Mouse (Mus musculus): ENCODE results near the gene Krtap5-2. TPM values are rescaled to one million over a fixed set of nuclear protein-coding genes. Genes with fewer than 3 reads are reported as not detected.
A peak's percentile ranks its signal among the peaks of the same experiment; 100 is the strongest.
"Not testable (repeated sequence)": the region's sequence is repeated elsewhere in the genome, so short reads cannot be mapped to it uniquely, and the experiment has no call there.

Krtap5-2 gene
- polyA plus RNA-seq, 1 experiment from 2014 or later, result not detected

- no peak overlapping the region for H3K4me3 ChIP-seq (ENCODE audit: low read depth, low read length)
- no peak overlapping the region for H3K4me2 ChIP-seq (replicated peaks; ENCODE audit: low read depth, low read length)
- H3K27me3 ChIP-seq (ENCODE audit: control insufficient read depth, insufficient read depth, low read length), result no peaks in the 10 kb centered on the region
- H3K9me3 ChIP-seq (ENCODE audit: control insufficient read depth, low read length), result no peaks in the 10 kb centered on the region
- no peak for DNase-seq (ENCODE audit: low spot score)
- no peaks in the 10 kb centered on the region for H3K4me1 ChIP-seq (replicated peaks; ENCODE audit: control insufficient read depth, insufficient read depth, low read length)
- no peaks in the 10 kb centered on the region for H3K36me3 ChIP-seq (ENCODE audit: control insufficient read depth, insufficient read depth, low read length)
- H3K9ac ChIP-seq (ENCODE audit: low read depth, low read length), result no peak overlapping the region
- no peak for ATAC-seq (ENCODE audit: low FRiP score)
- no peak overlapping the region for H3K27ac ChIP-seq (ENCODE audit: low read depth, low read length)
- WGBS, result 80% methylated on average over 2 of the region's 2 CpGs
Measured at GRCm38 (mm10) chr7:142188156-142188555, 12.4 kb upstream of the Krtap5-2 start.

- no peak overlapping the region for H3K4me2 ChIP-seq (replicated peaks; ENCODE audit: low read depth, low read length)
- no peak for ATAC-seq (ENCODE audit: low FRiP score)
- 67% methylated on average over 1 of the region's 1 CpGs for WGBS
- H3K27me3 ChIP-seq (ENCODE audit: control insufficient read depth, insufficient read depth, low read length), result no peaks in the 10 kb centered on the region
- no peak overlapping the region for H3K9ac ChIP-seq (ENCODE audit: low read depth, low read length)
- H3K9me3 ChIP-seq (ENCODE audit: control insufficient read depth, low read length), result no peaks in the 10 kb centered on the region
- DNase-seq (ENCODE audit: low spot score), result no peak
- H3K27ac ChIP-seq (ENCODE audit: low read depth, low read length), result no peak overlapping the region
- no peak overlapping the region for H3K4me3 ChIP-seq (ENCODE audit: low read depth, low read length)
- no peaks in the 10 kb centered on the region for H3K4me1 ChIP-seq (replicated peaks; ENCODE audit: control insufficient read depth, insufficient read depth, low read length)
- no peaks in the 10 kb centered on the region for H3K36me3 ChIP-seq (ENCODE audit: control insufficient read depth, insufficient read depth, low read length)
Measured at GRCm38 (mm10) chr7:142181021-142181420, 5.2 kb upstream of the Krtap5-2 start.

- Histone ChIP-seq H3K9me3 (ENCODE audit: control insufficient read depth, low read length) (no peaks in the 10 kb centered on the region), H3K9ac (ENCODE audit: low read depth, low read length) (no peak overlapping the region), H3K4me2 (replicated peaks; ENCODE audit: low read depth, low read length) (no peak overlapping the region), H3K27me3 (ENCODE audit: control insufficient read depth, insufficient read depth, low read length) (no peaks in the 10 kb centered on the region), H3K4me3 (ENCODE audit: low read depth, low read length) (no peak overlapping the region), H3K36me3 (ENCODE audit: control insufficient read depth, insufficient read depth, low read length) (no peaks in the 10 kb centered on the region), H3K4me1 (replicated peaks; ENCODE audit: control insufficient read depth, insufficient read depth, low read length) (no peaks in the 10 kb centered on the region), H3K27ac (ENCODE audit: low read depth, low read length) (no peak overlapping the region)
- WGBS, result 90% methylated on average over 1 of the region's 1 CpGs
- DNase-seq (ENCODE audit: low spot score) (no peak), ATAC-seq (ENCODE audit: low FRiP score) (no peak)
Measured at GRCm38 (mm10) chr7:142178685-142179084, 2.9 kb upstream of the Krtap5-2 start.

- H3K9me3 ChIP-seq (ENCODE audit: control insufficient read depth, low read length), result no peaks in the 10 kb centered on the region
- no peak overlapping the region for H3K4me3 ChIP-seq (ENCODE audit: low read depth, low read length)
- no peak overlapping the region for H3K9ac ChIP-seq (ENCODE audit: low read depth, low read length)
- no peak for ATAC-seq (ENCODE audit: low FRiP score)
- H3K27me3 ChIP-seq (ENCODE audit: control insufficient read depth, insufficient read depth, low read length), result no peaks in the 10 kb centered on the region
- H3K4me1 ChIP-seq (replicated peaks; ENCODE audit: control insufficient read depth, insufficient read depth, low read length), result no peaks in the 10 kb centered on the region
- no peaks in the 10 kb centered on the region for H3K36me3 ChIP-seq (ENCODE audit: control insufficient read depth, insufficient read depth, low read length)
- 50% methylated on average over 3 of the region's 3 CpGs for WGBS
- DNase-seq (ENCODE audit: low spot score), result peak; percentile 64
- no peak overlapping the region for H3K4me2 ChIP-seq (replicated peaks; ENCODE audit: low read depth, low read length)
- no peak overlapping the region for H3K27ac ChIP-seq (ENCODE audit: low read depth, low read length)
Measured at GRCm38 (mm10) chr7:142169836-142170235, 6.0 kb downstream of the Krtap5-2 start.

GRCm38 (mm10) chr7:142165639-142166038 is 10.2 kb downstream of the Krtap5-2 start, which contains the start of gene Gm4553:
Gm4553 (minus strand) TSS chr7:142165739.
- H3K4me1 ChIP-seq (replicated peaks; ENCODE audit: control insufficient read depth, insufficient read depth, low read length); H3K36me3 ChIP-seq (ENCODE audit: control insufficient read depth, insufficient read depth, low read length); H3K9me3 ChIP-seq (ENCODE audit: control insufficient read depth, low read length); H3K4me3 ChIP-seq (ENCODE audit: low read depth, low read length); DNase-seq (ENCODE audit: low spot score); H3K4me2 ChIP-seq (replicated peaks; ENCODE audit: low read depth, low read length); H3K27me3 ChIP-seq (ENCODE audit: control insufficient read depth, insufficient read depth, low read length); H3K27ac ChIP-seq (ENCODE audit: low read depth, low read length); H3K9ac ChIP-seq (ENCODE audit: low read depth, low read length); ATAC-seq (ENCODE audit: low FRiP score): not testable (repeated sequence)

GRCm38 (mm10) chr7:142159366-142159765 is 16.4 kb downstream of the Krtap5-2 start:
- H3K9ac ChIP-seq (ENCODE audit: low read depth, low read length), result no peak overlapping the region
- H3K27me3 ChIP-seq (ENCODE audit: control insufficient read depth, insufficient read depth, low read length), result no peaks in the 10 kb centered on the region
- 92% methylated on average over 3 of the region's 3 CpGs for WGBS
- DNase-seq (ENCODE audit: low spot score) (no peak), ATAC-seq (ENCODE audit: low FRiP score) (no peak)
- no peaks in the 10 kb centered on the region for H3K9me3 ChIP-seq (ENCODE audit: control insufficient read depth, low read length)
- no peak overlapping the region for H3K4me3 ChIP-seq (ENCODE audit: low read depth, low read length)
- H3K36me3 ChIP-seq (ENCODE audit: control insufficient read depth, insufficient read depth, low read length), result no peaks in the 10 kb centered on the region
- no peak overlapping the region for H3K4me2 ChIP-seq (replicated peaks; ENCODE audit: low read depth, low read length)
- H3K27ac ChIP-seq (ENCODE audit: low read depth, low read length), result no peak overlapping the region
- H3K4me1 ChIP-seq (replicated peaks; ENCODE audit: control insufficient read depth, insufficient read depth, low read length), result no peaks in the 10 kb centered on the region

- not testable (repeated sequence) for H3K27ac ChIP-seq (ENCODE audit: low read depth, low read length); DNase-seq (ENCODE audit: low spot score); H3K27me3 ChIP-seq (ENCODE audit: control insufficient read depth, insufficient read depth, low read length); H3K9ac ChIP-seq (ENCODE audit: low read depth, low read length); ATAC-seq (ENCODE audit: low FRiP score); H3K9me3 ChIP-seq (ENCODE audit: control insufficient read depth, low read length); H3K36me3 ChIP-seq (ENCODE audit: control insufficient read depth, insufficient read depth, low read length); H3K4me3 ChIP-seq (ENCODE audit: low read depth, low read length); H3K4me2 ChIP-seq (replicated peaks; ENCODE audit: low read depth, low read length); H3K4me1 ChIP-seq (replicated peaks; ENCODE audit: control insufficient read depth, insufficient read depth, low read length)
- 61% methylated on average over 2 of the region's 2 CpGs for WGBS
Measured at GRCm38 (mm10) chr7:142157013-142157412, 18.8 kb downstream of the Krtap5-2 start, which contains the start of gene Gm29735. Gm29735 (minus strand) TSS chr7:142157113.

GRCm38 (mm10) chr7:142155308-142155707 is 20.5 kb downstream of the Krtap5-2 start:
- Histone ChIP-seq H3K4me1 (replicated peaks; ENCODE audit: control insufficient read depth, insufficient read depth, low read length) (no peaks in the 10 kb centered on the region), H3K4me2 (replicated peaks; ENCODE audit: low read depth, low read length) (no peak overlapping the region), H3K9me3 (ENCODE audit: control insufficient read depth, low read length) (no peaks in the 10 kb centered on the region), H3K27me3 (ENCODE audit: control insufficient read depth, insufficient read depth, low read length) (no peaks in the 10 kb centered on the region), H3K36me3 (ENCODE audit: control insufficient read depth, insufficient read depth, low read length) (no peaks in the 10 kb centered on the region), H3K4me3 (ENCODE audit: low read depth, low read length) (no peak overlapping the region), H3K27ac (ENCODE audit: low read depth, low read length) (no peak overlapping the region), H3K9ac (ENCODE audit: low read depth, low read length) (no peak overlapping the region)
- ATAC-seq (ENCODE audit: low FRiP score), result no peak
- no peak for DNase-seq (ENCODE audit: low spot score)
- WGBS, result 76% methylated on average over 1 of the region's 1 CpGs

GRCm38 (mm10) chr7:142152191-142152590 is 23.6 kb downstream of the Krtap5-2 start:
- Histone ChIP-seq H3K4me2 (replicated peaks; ENCODE audit: low read depth, low read length) (no peak overlapping the region), H3K27me3 (ENCODE audit: control insufficient read depth, insufficient read depth, low read length) (no peaks in the 10 kb centered on the region)
- 84% methylated on average over 4 of the region's 4 CpGs for WGBS

More at GRCm38 (mm10) chr7:142152191-142152590, 23.6 kb downstream of the Krtap5-2 start:
- Histone ChIP-seq H3K4me1 (replicated peaks; ENCODE audit: control insufficient read depth, insufficient read depth, low read length) (no peaks in the 10 kb centered on the region), H3K9me3 (ENCODE audit: control insufficient read depth, low read length) (no peaks in the 10 kb centered on the region), H3K27ac (ENCODE audit: low read depth, low read length) (no peak overlapping the region), H3K4me3 (ENCODE audit: low read depth, low read length) (no peak overlapping the region), H3K9ac (ENCODE audit: low read depth, low read length) (no peak overlapping the region), H3K36me3 (ENCODE audit: control insufficient read depth, insufficient read depth, low read length) (no peaks in the 10 kb centered on the region)
- ATAC-seq (ENCODE audit: low FRiP score) (no peak), DNase-seq (ENCODE audit: low spot score) (no peak)
